Mouse (Mus musculus) cerebellum, postnatal 10 days (tissue): ENCODE data around the gene Micall1.

Source experiments
- DNase-seq, 2 experiments: peaks; one replicate each; pipeline ENCODE4 v3.0.0; 2021; ENCODE audit warnings: mixed read lengths in 2 of 2

Micall1 gene

GRCm38 (mm10) chr15:79097611-79098025 is 11.1 kb upstream of the Micall1 start:
- peak; percentile 74 to 83 for DNase-seq

DNA sequence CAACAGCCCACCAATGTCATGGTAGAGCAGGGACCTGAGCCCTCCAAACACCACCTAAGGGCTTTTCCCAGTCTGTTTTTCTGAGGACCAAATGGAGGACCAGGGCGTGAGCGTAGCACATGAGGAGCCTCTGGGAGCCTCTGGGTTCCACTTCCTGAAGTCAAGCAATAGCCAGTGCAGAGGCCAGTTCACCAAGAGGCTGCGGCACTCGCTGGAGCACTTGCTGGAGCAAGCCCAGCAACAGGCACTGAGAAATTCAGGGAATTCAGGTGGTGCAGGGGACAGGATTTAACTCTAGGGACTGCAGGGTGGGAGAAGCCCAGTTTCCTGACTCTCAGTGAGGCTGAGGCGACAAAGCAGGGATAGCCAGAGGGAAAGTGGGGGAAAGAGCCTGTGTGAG is 10.5 kb upstream of the Micall1 start:
- no peak for DNase-seq

DNA sequence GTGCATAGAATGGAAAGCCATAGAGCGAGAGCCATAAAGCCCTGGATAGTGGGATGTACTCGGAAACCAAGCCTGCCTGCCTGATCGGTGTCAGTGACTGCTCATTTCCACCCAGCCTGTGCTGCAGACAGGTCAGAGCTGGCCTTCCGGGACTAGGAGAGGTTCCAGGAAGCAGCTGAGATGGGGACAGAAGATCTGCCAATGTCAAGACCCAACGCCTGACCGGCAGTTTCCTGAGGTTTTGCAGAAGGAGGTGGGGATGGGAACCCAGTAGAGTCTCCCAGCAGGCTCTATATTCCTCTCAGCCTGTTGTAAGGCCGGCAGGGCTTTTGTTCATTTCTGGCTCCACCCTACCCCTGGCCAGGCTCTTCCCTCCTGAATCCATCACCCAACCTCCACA is 9.8 kb upstream of the Micall1 start:
- no peak for DNase-seq

GRCm38 (mm10) chr15:79099456-79099855 is 9.2 kb upstream of the Micall1 start:
- DNase-seq = no peak

DNA sequence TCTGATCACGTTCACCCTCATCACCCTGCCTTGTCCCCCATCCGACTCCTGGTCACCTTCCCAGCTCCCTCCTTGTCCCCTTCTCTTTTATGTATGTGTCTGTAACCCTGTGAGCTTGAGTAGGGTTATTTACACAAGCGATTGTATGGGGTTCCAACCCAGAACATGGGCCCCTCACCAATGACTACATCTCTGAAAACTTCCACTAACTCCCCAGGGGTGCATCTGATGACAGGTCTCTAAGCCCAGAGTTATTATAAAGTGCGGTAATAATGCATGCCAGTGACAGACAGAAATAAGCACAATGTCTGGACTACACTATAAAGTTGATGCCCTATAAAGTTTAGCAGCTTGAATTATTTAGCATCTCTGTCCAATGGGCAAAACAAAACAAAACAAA is 8.3 kb upstream of the Micall1 start:
- DNase-seq = no peak

GRCm38 (mm10) chr15:79101531-79101930 is 7.2 kb upstream of the Micall1 start:
- no peak for DNase-seq

DNA sequence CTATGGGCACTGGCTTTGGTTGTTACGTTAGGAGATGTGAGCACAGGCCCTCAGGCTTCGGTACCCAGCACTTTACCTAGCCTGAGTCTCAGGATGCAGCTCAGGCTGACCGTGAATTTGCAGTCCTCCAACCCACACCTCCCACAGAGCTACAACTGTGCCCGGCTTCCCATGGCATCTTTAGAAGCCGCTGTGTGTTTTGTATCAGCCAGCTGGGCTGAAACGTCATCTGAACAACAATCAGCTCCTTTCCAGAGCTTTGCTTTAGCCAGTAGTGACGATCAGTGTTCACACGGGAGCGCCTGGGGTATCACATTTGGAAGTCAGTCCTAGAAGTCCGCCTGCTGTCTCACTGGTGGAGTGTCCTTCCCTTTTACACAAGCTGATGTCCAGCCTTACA is 5.4 kb upstream of the Micall1 start:
- no peak for DNase-seq

DNA sequence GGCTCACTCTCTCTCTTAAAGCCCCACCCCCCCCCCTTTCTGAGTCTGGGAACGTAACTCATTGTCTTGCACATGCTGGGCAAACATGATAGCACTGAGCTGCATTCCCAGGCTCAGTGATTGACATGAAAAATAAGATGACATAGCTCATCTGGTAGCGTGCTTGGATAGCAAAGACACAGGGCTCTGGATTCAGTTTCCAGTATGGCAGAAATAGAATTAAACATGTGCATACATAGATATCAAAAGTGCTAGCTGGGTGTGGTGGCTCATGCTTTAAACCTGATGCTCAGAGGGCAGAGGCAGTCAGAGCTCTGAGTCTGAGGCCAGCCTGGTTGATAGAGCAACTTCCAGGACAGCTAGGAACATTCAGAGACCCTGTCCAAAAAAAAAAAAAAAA is 2.9 kb upstream of the Micall1 start:
- DNase-seq = no peak

- no peak for DNase-seq
These were observed 732 bp upstream of the Micall1 start for GRCm38 (mm10) chr15:79107966-79108365.

GRCm38 (mm10) chr15:79109321-79109934 is 730 bp downstream of the Micall1 start:
- peak in 1 of 2 experiments; percentile 64 for DNase-seq

- DNase-seq = no peak
These were observed 1.3 kb downstream of the Micall1 start for GRCm38 (mm10) chr15:79110031-79110430.

GRCm38 (mm10) chr15:79110528-79110927 is 1.8 kb downstream of the Micall1 start:
- DNase-seq = no peak

DNA sequence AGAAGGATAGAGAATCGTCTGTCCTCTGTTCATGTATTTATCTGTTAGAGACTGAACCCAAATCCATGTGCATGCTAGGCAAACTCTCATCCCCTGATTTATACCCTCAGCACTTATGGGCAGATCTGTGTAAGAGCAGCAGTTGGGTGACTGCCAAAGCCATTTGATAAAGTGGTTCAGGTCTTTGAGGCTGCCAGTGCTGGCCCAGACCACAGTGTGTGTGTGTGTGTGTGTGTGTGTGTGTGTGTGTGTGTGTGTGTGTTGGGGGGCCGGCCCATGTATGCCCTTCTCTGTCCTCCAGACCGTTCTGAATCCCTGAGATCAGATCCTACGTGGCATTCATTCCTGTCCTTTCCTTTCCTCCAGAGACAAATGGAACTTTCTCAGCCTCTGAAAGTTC is 3.1 kb downstream of the Micall1 start:
- no peak for DNase-seq

DNA sequence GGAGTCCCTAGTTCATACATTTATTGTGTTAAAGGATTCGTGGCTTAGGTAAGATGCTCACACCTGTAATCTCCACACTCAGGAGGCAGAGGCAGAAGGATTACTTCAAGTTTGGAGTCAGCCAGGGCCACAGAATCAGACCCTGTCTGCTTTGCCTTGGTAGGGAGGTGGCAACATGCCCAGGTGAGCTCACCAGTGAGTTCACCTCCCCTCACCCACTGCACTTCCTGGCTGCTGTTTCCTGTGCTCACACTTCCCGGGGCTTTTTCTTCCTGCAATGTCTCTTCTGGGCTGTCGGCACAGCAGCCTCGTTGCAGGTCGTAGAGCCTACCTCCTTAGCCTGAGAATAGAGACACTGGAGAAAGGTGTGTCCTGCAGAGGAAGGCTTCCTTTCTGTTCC is 6.6 kb downstream of the Micall1 start:
- DNase-seq = no peak

- DNase-seq = no peak
These were observed 10.8 kb downstream of the Micall1 start for GRCm38 (mm10) chr15:79119491-79119890.

- DNase-seq = no peak
These were observed 13.4 kb downstream of the Micall1 start for GRCm38 (mm10) chr15:79122119-79122518.

- DNase-seq = no peak
These were observed 13.8 kb downstream of the Micall1 start for GRCm38 (mm10) chr15:79122546-79122945.

DNA sequence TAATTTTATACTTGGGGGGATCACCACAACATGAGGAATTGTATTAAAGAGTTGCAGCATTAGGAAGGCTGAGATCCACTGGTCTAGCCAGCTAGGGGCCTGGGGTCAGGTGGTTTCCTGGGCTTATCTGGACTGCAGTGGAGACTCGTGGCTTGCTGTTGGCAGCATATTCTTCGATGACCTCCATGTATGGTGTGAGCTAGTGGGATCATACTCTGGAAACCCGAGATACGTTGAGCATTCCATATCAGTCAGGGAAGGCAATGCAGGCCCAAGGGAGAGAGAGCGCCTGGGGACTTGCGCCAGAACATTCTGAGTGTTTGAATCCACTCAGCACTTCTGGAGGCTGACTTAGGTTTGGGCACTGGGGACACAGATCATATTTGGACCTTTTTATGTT is 15.1 kb downstream of the Micall1 start:
- no peak for DNase-seq

GRCm38 (mm10) chr15:79124331-79124875 is 15.7 kb downstream of the Micall1 start:
- DNase-seq = no peak

- peak; percentile 62 to 70 for DNase-seq
These were observed 17.7 kb downstream of the Micall1 start for GRCm38 (mm10) chr15:79126217-79126932.

GRCm38 (mm10) chr15:79127101-79127500 is 18.4 kb downstream of the Micall1 start:
- DNase-seq = no peak

DNA sequence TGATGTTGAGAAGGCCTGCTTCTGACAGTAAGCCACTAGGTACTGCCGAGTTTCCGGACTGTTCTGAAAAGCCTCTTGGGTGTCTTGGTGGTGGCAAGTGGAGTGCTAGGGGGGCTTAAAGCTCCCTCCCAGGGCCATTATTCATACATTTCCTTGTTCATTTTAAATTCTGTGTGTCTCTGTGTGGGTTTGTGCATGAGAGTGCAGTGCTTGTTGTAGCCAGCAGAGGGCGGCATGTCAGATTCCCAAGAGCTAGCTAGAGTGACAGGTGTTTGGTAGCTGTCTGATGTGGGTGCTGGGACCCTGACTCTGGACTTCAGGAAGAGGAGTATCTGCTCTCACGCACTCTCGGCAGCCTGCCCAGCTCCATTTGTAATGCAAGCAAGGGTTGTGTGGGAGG is 19.5 kb downstream of the Micall1 start:
- no peak for DNase-seq

DNA sequence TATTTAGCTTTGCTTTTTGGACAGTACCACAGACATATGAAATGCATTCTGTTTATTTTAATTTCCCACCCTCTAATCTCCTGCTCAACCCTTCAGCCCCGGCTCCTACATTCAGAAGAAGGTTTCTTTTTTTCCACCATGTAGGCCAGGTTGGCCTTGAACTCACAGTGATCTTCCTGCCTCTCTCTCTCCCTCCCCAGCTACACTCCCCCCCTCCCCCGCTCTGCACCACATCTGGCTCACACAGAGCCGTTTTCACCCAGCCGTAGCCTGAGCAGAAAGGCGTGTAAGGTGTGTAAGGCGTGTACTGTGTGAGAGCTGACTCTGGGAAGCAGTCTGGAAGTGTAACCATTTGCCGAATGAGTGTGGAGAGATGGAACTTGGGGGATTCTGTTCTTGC is 20.6 kb downstream of the Micall1 start:
- no peak for DNase-seq

GRCm38 (mm10) chr15:79130782-79131181 is 22.1 kb downstream of the Micall1 start:
- no peak for DNase-seq
